Mouse (Mus musculus) embryonic facial prominence, embryonic 14.5 days (tissue): ENCODE measurements around the gene Vps11. TPM values are rescaled to one million over a fixed set of nuclear protein-coding genes. Genes with fewer than 3 reads are reported as not detected.
A peak's percentile ranks its signal among the peaks of the same experiment; 100 is the strongest.

Experiments
- ATAC-seq: fragments of 200-750 bp; cut with Nextera tagmentation; 2 replicates; pipeline ENCODE4 v1.8.0; 2017; ENCODE audit warnings: low read depth, moderate number of reproducible peaks, moderate TSS enrichment
- DNase-seq: peaks from one replicate; pipeline ENCODE4 v3.0.0-alpha.2; 2015; ENCODE audit warnings: low spot score
- H3K27ac ChIP-seq: fragments of 300-500 bp; sonication (generic); replicated peaks from 2 replicates; pipeline ENCODE4 v1.5.1; 2014; ENCODE audit warnings: low read depth, mild to moderate bottlenecking, low read length, moderate library complexity
- H3K27me3 ChIP-seq: fragments of 300-500 bp; sonication (generic); replicated peaks from 2 replicates; pipeline ENCODE4 v1.6.1; 2014; ENCODE audit warnings: low read length; ENCODE audit not compliant: control insufficient read depth, insufficient read depth
- H3K36me3 ChIP-seq: fragments of 300-500 bp; sonication (generic); 2 replicates; pipeline ENCODE4 v1.6.1; 2014; ENCODE audit warnings: low read length, mixed read lengths; ENCODE audit not compliant: control insufficient read depth, insufficient read depth
- H3K4me1 ChIP-seq: fragments of 300-500 bp; sonication (generic); 2 replicates; pipeline ENCODE4 v1.6.1; 2014; ENCODE audit warnings: antibody characterized with exemption, low read length; ENCODE audit not compliant: control insufficient read depth, insufficient read depth
- H3K4me2 ChIP-seq: fragments of 300-500 bp; sonication (generic); 2 replicates; pipeline ENCODE4 v1.6.1; 2014; ENCODE audit warnings: low read depth, mild to moderate bottlenecking, low read length, moderate library complexity, mixed read lengths
- H3K4me3 ChIP-seq: fragments of 300-500 bp; sonication (generic); 2 replicates; pipeline ENCODE4 v1.5.1; 2014; ENCODE audit warnings: low read depth, mild to moderate bottlenecking, low read length
- H3K9ac ChIP-seq: fragments of 300-500 bp; sonication (generic); 2 replicates; pipeline ENCODE4 v1.6.1; 2014; ENCODE audit warnings: low read depth, mild to moderate bottlenecking, low read length, moderate library complexity, mixed read lengths
- H3K9me3 ChIP-seq: fragments of 300-500 bp; sonication (generic); 2 replicates; pipeline ENCODE4 v1.6.1; 2016; ENCODE audit warnings: low read length; ENCODE audit not compliant: control insufficient read depth
- WGBS: fragments of 180-500 bp; shearing (Covaris S2); extraction: QIAGEN DNeasy Blood & Tissue Kit; methylation state at CpG from one replicate; pipeline ENCODE4 v1.1.7; 2014; 5-methylcytosine and 5-hydroxymethylcytosine counted together
- polyA plus RNA-seq: library from polyadenylated mRNA; unstranded; fragments of >200 nt; fragmentation: Nextera tagmentation; extraction: Ambion mirVana; gene quantifications from 2 replicates; pipeline ENCODE4 v1.2.1, GENCODE M21; 2014

Vps11 gene
- polyA plus RNA-seq, 1 experiment from 2014 or later = 24.5 TPM

- no peaks in the 10 kb centered on the region for H3K27me3 ChIP-seq
- H3K4me1 ChIP-seq = peaks cover 7% of the 10 kb centered on the region
- DNase-seq = peak; percentile 96
- H3K9me3 ChIP-seq = no peaks in the 10 kb centered on the region
- peak within 1 kb of the TSS; percentile 78 for H3K4me3 ChIP-seq
- peak; percentile 96 for ATAC-seq
- WGBS = under 1% methylated on average over 36 of the region's 39 CpGs
- H3K27ac ChIP-seq = peak within 1 kb of the TSS; percentile 94
- peak within 1 kb of the TSS; percentile 56 for H3K4me2 ChIP-seq
- H3K9ac ChIP-seq = peak within 1 kb of the TSS; percentile 87
- peaks cover 48% of the 10 kb centered on the region for H3K36me3 ChIP-seq
These were observed 17.6 kb downstream of the Vps11 start, which contains the start of gene Hmbs for GRCm38 (mm10) chr9:44343781-44344421. Hmbs (minus strand) TSS chr9:44344228.

- ATAC-seq (no peak), DNase-seq (no peak)
- Histone ChIP-seq H3K9me3 (no peaks in the 10 kb centered on the region), H3K27me3 (no peaks in the 10 kb centered on the region), H3K36me3 (peaks cover 46% of the 10 kb centered on the region), H3K4me2 (peak overlapping the region; percentile 56), H3K4me1 (peaks cover 7% of the 10 kb centered on the region), H3K27ac (peak overlapping the region; percentile 94), H3K4me3 (peak overlapping the region; percentile 78), H3K9ac (peak overlapping the region; percentile 87)
- WGBS = 8% methylated on average over 6 of the region's 6 CpGs
These were observed 18.2 kb downstream of the Vps11 start for GRCm38 (mm10) chr9:44343290-44343689.

- peak overlapping the region; percentile 56; the same call in 1 of the 2 replicates for H3K4me2 ChIP-seq
- H3K9me3 ChIP-seq = no peaks in the 10 kb centered on the region
- 100% methylated on average over 1 of the region's 1 CpGs for WGBS
- no peak for ATAC-seq
- no peak overlapping the region; the same call in 1 of the 2 replicates for H3K4me3 ChIP-seq
- H3K36me3 ChIP-seq = peaks cover 46% of the 10 kb centered on the region
- H3K9ac ChIP-seq = peak overlapping the region; percentile 87
- peaks cover 9% of the 10 kb centered on the region for H3K4me1 ChIP-seq
- no peak for DNase-seq
- H3K27me3 ChIP-seq = no peaks in the 10 kb centered on the region
- no peak overlapping the region for H3K27ac ChIP-seq
These were observed 18.9 kb downstream of the Vps11 start for GRCm38 (mm10) chr9:44342605-44343004.

GRCm38 (mm10) chr9:44342173-44342572, 19.3 kb downstream of the Vps11 start:
- no peak overlapping the region for H3K4me2 ChIP-seq
- no peaks in the 10 kb centered on the region for H3K9me3 ChIP-seq
- peaks cover 12% of the 10 kb centered on the region for H3K4me1 ChIP-seq
- H3K27me3 ChIP-seq = no peaks in the 10 kb centered on the region
- DNase-seq = no peak
- H3K36me3 ChIP-seq = peaks cover 46% of the 10 kb centered on the region
- H3K9ac ChIP-seq = no peak overlapping the region
- no peak overlapping the region for H3K4me3 ChIP-seq
- WGBS = 80% methylated on average over 3 of the region's 3 CpGs
- no peak overlapping the region for H3K27ac ChIP-seq
- no peak for ATAC-seq

DNA sequence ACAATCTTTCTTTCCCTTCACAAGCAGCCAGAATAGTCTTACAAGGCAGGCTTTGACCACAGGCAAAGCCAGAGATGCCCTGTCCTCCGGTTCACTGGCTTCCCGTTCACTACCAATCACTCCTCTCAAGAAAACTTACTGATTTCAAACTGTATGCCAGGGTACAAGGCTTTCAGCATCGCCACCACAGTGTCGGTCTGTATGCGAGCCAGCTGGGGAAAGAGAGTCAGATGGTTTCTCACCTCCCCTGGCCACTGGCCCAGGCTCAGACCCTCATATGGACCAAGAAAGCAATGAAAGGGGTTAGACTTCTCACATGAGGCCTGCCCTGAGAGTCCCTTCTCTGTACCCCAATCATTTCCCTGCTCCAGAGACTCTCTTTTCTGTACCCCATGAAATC, 20.0 kb downstream of the Vps11 start:
- no peak overlapping the region for H3K4me2 ChIP-seq
- DNase-seq = no peak
- no peak overlapping the region for H3K9ac ChIP-seq
- H3K27me3 ChIP-seq = no peaks in the 10 kb centered on the region
- H3K27ac ChIP-seq = no peak overlapping the region
- no peak overlapping the region for H3K4me3 ChIP-seq
- peaks cover 19% of the 10 kb centered on the region for H3K4me1 ChIP-seq
- H3K9me3 ChIP-seq = no peaks in the 10 kb centered on the region
- ATAC-seq = no peak
- H3K36me3 ChIP-seq = peaks cover 46% of the 10 kb centered on the region
- WGBS = 88% methylated on average over 5 of the region's 5 CpGs

- 79% methylated on average over 5 of the region's 5 CpGs for WGBS
- DNase-seq = no peak
- no peak overlapping the region for H3K27ac ChIP-seq
- no peaks in the 10 kb centered on the region for H3K9me3 ChIP-seq
- no peak overlapping the region for H3K4me3 ChIP-seq
- no peaks in the 10 kb centered on the region for H3K27me3 ChIP-seq
- peaks cover 48% of the 10 kb centered on the region for H3K36me3 ChIP-seq
- H3K4me2 ChIP-seq = no peak overlapping the region
- H3K9ac ChIP-seq = no peak overlapping the region
- ATAC-seq = no peak
- peaks cover 20% of the 10 kb centered on the region for H3K4me1 ChIP-seq
These were observed 22.9 kb downstream of the Vps11 start for GRCm38 (mm10) chr9:44338574-44338973.

DNA sequence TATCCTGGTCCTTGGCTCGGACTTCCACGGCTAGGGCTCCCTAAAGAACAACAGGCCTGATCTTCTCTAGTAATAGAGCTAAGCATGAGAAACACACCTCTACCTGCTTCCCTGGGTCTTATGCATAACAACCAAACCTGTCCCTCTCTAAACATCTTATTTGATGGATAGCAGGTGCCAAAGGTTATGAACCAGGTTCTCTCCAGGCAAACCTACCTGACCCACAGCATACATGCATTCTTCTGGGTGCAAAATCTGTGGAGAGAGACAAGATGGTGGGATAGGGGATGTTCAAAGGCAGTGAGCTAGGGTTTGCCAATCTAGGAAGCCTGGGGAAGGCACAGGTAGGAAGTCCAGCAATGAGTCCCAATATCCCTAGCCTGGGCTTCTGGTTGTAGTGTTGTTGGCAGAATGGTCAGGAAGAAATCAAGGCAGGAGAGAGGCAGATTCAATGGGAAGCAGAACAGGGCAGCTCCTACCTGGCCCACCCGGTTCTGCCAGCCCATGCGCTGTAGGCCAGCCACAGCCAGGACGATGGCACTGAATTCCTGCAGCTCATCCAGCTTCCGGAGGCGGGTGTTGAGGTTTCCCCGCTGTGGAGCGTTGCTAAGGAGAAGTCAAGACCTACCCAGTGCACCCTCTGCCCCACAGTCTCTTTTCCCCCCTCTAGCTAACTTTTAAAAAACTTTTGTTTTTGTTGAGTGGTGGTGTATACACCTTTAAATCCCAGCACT, 23.9 kb downstream of the Vps11 start:
- Histone ChIP-seq H3K4me1 (peaks cover 13% of the 10 kb centered on the region), H3K27me3 (no peaks in the 10 kb centered on the region), H3K9ac (peak overlapping the region; percentile 54), H3K36me3 (peaks cover 57% of the 10 kb centered on the region), H3K9me3 (no peaks in the 10 kb centered on the region), H3K4me2 (peak overlapping the region; percentile 85), H3K4me3 (peak overlapping the region; percentile 90), H3K27ac (0 out of 2 replicates have a peak overlapping the region, but pooled peaks have one; percentile 10)
- ATAC-seq (no peak), DNase-seq (no peak)
- 54% methylated on average over 9 of the region's 9 CpGs for WGBS

- H3K9ac ChIP-seq = peak overlapping the region; percentile 54
- peak overlapping the region; percentile 85 for H3K4me2 ChIP-seq
- H3K27ac ChIP-seq = no peak overlapping the region
- H3K4me3 ChIP-seq = peak overlapping the region; percentile 90
- DNase-seq (no peak), ATAC-seq (no peak)
- peaks cover 61% of the 10 kb centered on the region for H3K36me3 ChIP-seq
- H3K27me3 ChIP-seq = no peaks in the 10 kb centered on the region
- 61% methylated on average over 3 of the region's 3 CpGs for WGBS
- peaks cover 12% of the 10 kb centered on the region for H3K4me1 ChIP-seq
- no peaks in the 10 kb centered on the region for H3K9me3 ChIP-seq
These were observed 24.5 kb downstream of the Vps11 start for GRCm38 (mm10) chr9:44336964-44337363.
